Mouse (Mus musculus): ENCODE results near the gene Fchsd2. TPM values are rescaled to one million over a fixed set of nuclear protein-coding genes. Genes with fewer than 3 reads are reported as not detected.

The Fchsd2 gene
- total and polyA plus RNA-seq, 3 experiments, result 9.7 to 31.3 (median 14.9) TPM

GRCm38 (mm10) chr7:101216724-101217123, 124.1 kb downstream of the Fchsd2 start:
- Histone ChIP-seq H3K4me3 (ENCODE audit: low read depth, low read length) (no peak overlapping the region), H3K27me3 (ENCODE audit: insufficient read depth, low read length) (no peaks in the 10 kb centered on the region), H3K36me3 (replicated peaks) (no peaks in the 10 kb centered on the region), H3K4me1 (ENCODE audit: insufficient read depth, low read depth, low read length) (no peaks in the 10 kb centered on the region), H3K9me3 (replicated peaks) (no peaks in the 10 kb centered on the region)
- no peak for ATAC-seq (ENCODE audit: extremely low read depth, insufficient number of reproducible peaks, low FRiP score, poor library complexity, severe bottlenecking)
- DNase-seq (ENCODE audit: low spot score), result no peak
- TF ChIP-seq CTCF (IDR thresholded peaks at IDR 0.05; ENCODE audit: low read depth, low read length) (no peak), TAL1 (conservative IDR thresholded peaks at IDR 0.05; ENCODE audit: low read depth, low read length) (no peak), GATA2 (IDR thresholded peaks at IDR 0.05; ENCODE audit: borderline replicate concordance, low read depth, low read length) (no peak), POLR2AphosphoS5 (IDR thresholded peaks at IDR 0.05; ENCODE audit: insufficient replicate concordance, low read depth, low read length) (no peak), GATA1 (IDR thresholded peaks at IDR 0.05; ENCODE audit: borderline replicate concordance, low read length) (no peak)

- ATAC-seq (ENCODE audit: extremely low read depth, insufficient number of reproducible peaks, low FRiP score, poor library complexity, severe bottlenecking), result no peak
- no peaks in the 10 kb centered on the region for H3K27me3 ChIP-seq (ENCODE audit: insufficient read depth, low read length)
- H3K36me3 ChIP-seq (replicated peaks), result no peaks in the 10 kb centered on the region
- TF ChIP-seq CTCF (IDR thresholded peaks at IDR 0.05; ENCODE audit: low read depth, low read length), result no peak
- TF ChIP-seq TAL1 (conservative IDR thresholded peaks at IDR 0.05; ENCODE audit: low read depth, low read length), result no peak
- TF ChIP-seq GATA2 (IDR thresholded peaks at IDR 0.05; ENCODE audit: borderline replicate concordance, low read depth, low read length), result no peak
- no peak for TF ChIP-seq POLR2AphosphoS5 (IDR thresholded peaks at IDR 0.05; ENCODE audit: insufficient replicate concordance, low read depth, low read length)
- no peak for TF ChIP-seq GATA1 (IDR thresholded peaks at IDR 0.05; ENCODE audit: borderline replicate concordance, low read length)
- no peaks in the 10 kb centered on the region for H3K9me3 ChIP-seq (replicated peaks)
- no peak overlapping the region for H3K4me3 ChIP-seq (ENCODE audit: low read depth, low read length)
- H3K4me1 ChIP-seq (ENCODE audit: insufficient read depth, low read depth, low read length), result no peaks in the 10 kb centered on the region
- DNase-seq (ENCODE audit: low spot score), result no peak
Observed at GRCm38 (mm10) chr7:101223501-101223900, 130.8 kb downstream of the Fchsd2 start.

- ATAC-seq (ENCODE audit: extremely low read depth, insufficient number of reproducible peaks, low FRiP score, poor library complexity, severe bottlenecking) (no peak), DNase-seq (ENCODE audit: low spot score) (no peak)
- Histone ChIP-seq H3K4me1 (ENCODE audit: insufficient read depth, low read depth, low read length) (no peaks in the 10 kb centered on the region), H3K9me3 (replicated peaks) (no peaks in the 10 kb centered on the region), H3K36me3 (replicated peaks) (no peaks in the 10 kb centered on the region), H3K4me3 (ENCODE audit: low read depth, low read length) (no peak overlapping the region), H3K27me3 (ENCODE audit: insufficient read depth, low read length) (no peaks in the 10 kb centered on the region)
- TF ChIP-seq TAL1 (conservative IDR thresholded peaks at IDR 0.05; ENCODE audit: low read depth, low read length) (no peak), GATA2 (IDR thresholded peaks at IDR 0.05; ENCODE audit: borderline replicate concordance, low read depth, low read length) (no peak), CTCF (IDR thresholded peaks at IDR 0.05; ENCODE audit: low read depth, low read length) (no peak)
Observed at GRCm38 (mm10) chr7:101229336-101229735, 136.7 kb downstream of the Fchsd2 start.

DNA sequence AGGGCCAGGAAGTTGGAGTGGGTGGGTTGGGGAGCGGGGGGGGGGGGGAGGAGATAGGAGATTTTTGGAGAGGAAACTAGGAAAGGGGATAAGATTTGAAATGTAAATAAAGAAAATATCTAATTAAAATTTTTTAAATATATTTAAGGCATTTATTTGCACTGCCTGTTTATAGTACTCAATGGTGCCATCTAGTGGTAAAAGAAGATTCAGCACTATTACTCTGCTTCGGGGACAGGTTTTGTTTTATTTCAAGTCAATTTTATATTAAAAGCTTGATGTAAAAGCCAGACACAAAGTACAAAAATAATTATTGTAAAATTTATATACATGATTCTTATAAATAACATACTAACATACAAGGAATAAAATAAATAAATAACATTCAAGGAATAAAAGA, 138.8 kb downstream of the Fchsd2 start:
- no peaks in the 10 kb centered on the region for H3K4me1 ChIP-seq (ENCODE audit: insufficient read depth, low read depth, low read length)
- ATAC-seq (ENCODE audit: extremely low read depth, insufficient number of reproducible peaks, low FRiP score, poor library complexity, severe bottlenecking) (no peak), DNase-seq (ENCODE audit: low spot score) (no peak)
- no peak overlapping the region for H3K4me3 ChIP-seq (ENCODE audit: low read depth, low read length)
- no peak for TF ChIP-seq GATA2 (IDR thresholded peaks at IDR 0.05; ENCODE audit: borderline replicate concordance, low read depth, low read length)
- H3K9me3 ChIP-seq (replicated peaks), result no peaks in the 10 kb centered on the region
- no peaks in the 10 kb centered on the region for H3K36me3 ChIP-seq (replicated peaks)
- no peaks in the 10 kb centered on the region for H3K27me3 ChIP-seq (ENCODE audit: insufficient read depth, low read length)

GRCm38 (mm10) chr7:101232716-101233115, 140.1 kb downstream of the Fchsd2 start:
- no peak for ATAC-seq (ENCODE audit: extremely low read depth, insufficient number of reproducible peaks, low FRiP score, poor library complexity, severe bottlenecking)
- no peak for DNase-seq (ENCODE audit: low spot score)
- TF ChIP-seq TAL1 (conservative IDR thresholded peaks at IDR 0.05; ENCODE audit: low read depth, low read length), result no peak
- no peak for TF ChIP-seq CTCF (IDR thresholded peaks at IDR 0.05; ENCODE audit: low read depth, low read length)
- Histone ChIP-seq H3K27me3 (ENCODE audit: insufficient read depth, low read length) (no peaks in the 10 kb centered on the region), H3K36me3 (replicated peaks) (no peaks in the 10 kb centered on the region), H3K9me3 (replicated peaks) (no peaks in the 10 kb centered on the region), H3K4me3 (ENCODE audit: low read depth, low read length) (no peak overlapping the region), H3K4me1 (ENCODE audit: insufficient read depth, low read depth, low read length) (no peaks in the 10 kb centered on the region)

- no peaks in the 10 kb centered on the region for H3K9me3 ChIP-seq (replicated peaks)
- ATAC-seq (ENCODE audit: extremely low read depth, insufficient number of reproducible peaks, low FRiP score, poor library complexity, severe bottlenecking) (no peak), DNase-seq (ENCODE audit: low spot score) (no peak)
- no peaks in the 10 kb centered on the region for H3K36me3 ChIP-seq (replicated peaks)
- no peaks in the 10 kb centered on the region for H3K27me3 ChIP-seq (ENCODE audit: insufficient read depth, low read length)
- H3K4me1 ChIP-seq (ENCODE audit: insufficient read depth, low read depth, low read length), result no peaks in the 10 kb centered on the region
- H3K4me3 ChIP-seq (ENCODE audit: low read depth, low read length), result no peak overlapping the region
- no peak for TF ChIP-seq POLR2AphosphoS5 (IDR thresholded peaks at IDR 0.05; ENCODE audit: insufficient replicate concordance, low read depth, low read length)
- no peak for TF ChIP-seq GATA1 (IDR thresholded peaks at IDR 0.05; ENCODE audit: borderline replicate concordance, low read length)
- TF ChIP-seq GATA2 (IDR thresholded peaks at IDR 0.05; ENCODE audit: borderline replicate concordance, low read depth, low read length), result no peak
- no peak for TF ChIP-seq TAL1 (conservative IDR thresholded peaks at IDR 0.05; ENCODE audit: low read depth, low read length)
- TF ChIP-seq CTCF (IDR thresholded peaks at IDR 0.05; ENCODE audit: low read depth, low read length), result no peak
Observed at GRCm38 (mm10) chr7:101236712-101237473, 144.2 kb downstream of the Fchsd2 start.

DNA sequence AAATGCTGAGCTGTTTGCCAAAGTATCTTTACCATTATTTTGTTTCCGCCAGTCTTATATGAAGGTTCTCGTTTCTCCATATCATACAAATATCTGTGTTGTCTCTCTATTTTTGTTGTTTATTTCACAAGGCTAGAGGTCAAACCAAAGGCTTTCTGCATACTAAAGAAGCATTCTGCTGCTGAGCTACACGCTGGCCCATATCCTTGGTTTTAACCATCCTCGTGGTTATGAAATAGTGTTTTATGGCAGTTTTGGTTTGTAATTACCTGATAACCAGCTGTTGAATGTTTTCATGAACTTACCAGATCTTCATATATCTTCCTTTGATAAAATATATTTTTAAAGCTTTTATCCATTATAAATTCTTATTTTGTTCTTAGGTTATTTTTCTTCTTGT, 156.1 kb downstream of the Fchsd2 start:
- ATAC-seq (ENCODE audit: extremely low read depth, insufficient number of reproducible peaks, low FRiP score, poor library complexity, severe bottlenecking) (no peak), DNase-seq (ENCODE audit: low spot score) (no peak)
- Histone ChIP-seq H3K4me1 (ENCODE audit: insufficient read depth, low read depth, low read length) (no peaks in the 10 kb centered on the region), H3K4me3 (ENCODE audit: low read depth, low read length) (no peak overlapping the region), H3K36me3 (replicated peaks) (peaks cover 3% of the 10 kb centered on the region), H3K27me3 (ENCODE audit: insufficient read depth, low read length) (no peaks in the 10 kb centered on the region), H3K9me3 (replicated peaks) (no peaks in the 10 kb centered on the region)
- no peak for TF ChIP-seq TAL1 (conservative IDR thresholded peaks at IDR 0.05; ENCODE audit: low read depth, low read length)
- TF ChIP-seq GATA1 (IDR thresholded peaks at IDR 0.05; ENCODE audit: borderline replicate concordance, low read length), result no peak
- TF ChIP-seq CTCF (IDR thresholded peaks at IDR 0.05; ENCODE audit: low read depth, low read length), result no peak
- TF ChIP-seq GATA2 (IDR thresholded peaks at IDR 0.05; ENCODE audit: borderline replicate concordance, low read depth, low read length), result no peak
- TF ChIP-seq POLR2AphosphoS5 (IDR thresholded peaks at IDR 0.05; ENCODE audit: insufficient replicate concordance, low read depth, low read length), result no peak

Measured in G1E (cell line).